Mouse (Mus musculus) cortical plate, adult 2 months (tissue): ENCODE measurements around the gene Dnah17.

Experiments
- CTCF ChIP-seq: fragments of 200-500 bp; IDR thresholded peaks from 2 replicates; pipeline ENCODE4 v1.5.1; 2011; ENCODE audit warnings: mild to moderate bottlenecking, control low read depth, low read length; ENCODE audit not compliant: insufficient read depth; ENCODE audit errors: extremely low read depth
- POLR2A ChIP-seq: fragments of 200-500 bp; IDR thresholded peaks from 2 replicates; pipeline ENCODE4 v1.6.1; 2011; ENCODE audit warnings: mild to moderate bottlenecking, low read length, control low read depth; ENCODE audit not compliant: insufficient read depth; ENCODE audit errors: extremely low read depth

DNA sequence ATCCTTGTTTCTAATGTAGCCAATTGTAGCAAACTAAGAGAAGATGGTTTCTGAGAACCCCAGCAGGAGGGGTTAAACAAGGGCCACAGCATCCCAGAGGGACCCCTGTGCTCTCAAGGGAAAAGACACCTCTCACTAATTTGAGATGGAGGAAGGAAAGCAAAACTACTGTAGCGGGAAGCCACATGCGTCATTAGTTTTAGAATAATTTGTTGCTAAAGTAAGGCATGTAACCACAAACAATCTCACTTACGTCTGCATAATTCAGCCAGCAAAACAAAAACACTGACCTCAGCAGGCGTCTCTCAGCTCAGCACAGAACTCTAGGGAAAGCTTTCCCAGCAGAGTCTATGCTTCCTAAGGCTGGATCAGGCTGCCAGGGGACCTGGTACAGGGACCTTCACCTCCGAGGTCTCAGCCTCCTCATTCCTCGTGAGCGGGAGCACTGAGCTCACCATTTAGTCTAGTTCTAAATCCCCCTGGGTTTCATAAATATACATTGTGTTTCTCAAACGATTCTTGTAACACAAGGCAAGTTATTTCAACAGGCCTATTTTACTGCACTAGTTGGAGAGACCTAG, 26.1 kb upstream of the Dnah17 start:
- TF ChIP-seq CTCF (no peak), POLR2A (no peak)
